Mouse (Mus musculus) kidney, adult 8-10 months (tissue): ENCODE measurements at regions not wholly inside any gene's neighbourhood (a gene's known extent, or its start where the extent isn't known, plus 50 kb on each side); places are given as distances from the start of the nearest gene placed in this dataset.
A peak's percentile ranks its signal among the peaks of the same experiment; 100 is the strongest.

Experiments
- DNase-seq, 2 experiments: peaks; one replicate each; pipeline ENCODE4 v3.0.0; 2022

DNA sequence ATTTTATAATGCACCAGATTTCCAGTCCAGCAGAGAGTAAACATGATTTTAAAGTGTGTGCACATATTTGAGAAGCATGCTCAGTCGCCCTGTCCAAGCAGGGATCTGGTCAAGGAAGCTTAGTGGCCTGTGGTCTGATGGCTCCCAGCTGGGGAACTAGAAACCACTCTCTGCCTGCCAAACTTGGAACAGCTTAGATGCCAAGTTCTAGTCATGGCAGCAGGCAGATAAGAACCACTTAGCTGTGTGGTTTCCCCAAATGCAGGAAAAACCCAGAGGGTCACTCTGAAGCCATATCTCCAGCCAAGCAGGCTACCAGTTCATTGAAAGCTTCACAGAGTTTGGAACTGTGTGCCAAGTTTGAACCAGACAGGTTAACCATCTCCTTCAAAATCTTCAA lies 86.1 kb downstream of the Fam114a2 start:
- DNase-seq, result peak; percentile 6 to 19

DNA sequence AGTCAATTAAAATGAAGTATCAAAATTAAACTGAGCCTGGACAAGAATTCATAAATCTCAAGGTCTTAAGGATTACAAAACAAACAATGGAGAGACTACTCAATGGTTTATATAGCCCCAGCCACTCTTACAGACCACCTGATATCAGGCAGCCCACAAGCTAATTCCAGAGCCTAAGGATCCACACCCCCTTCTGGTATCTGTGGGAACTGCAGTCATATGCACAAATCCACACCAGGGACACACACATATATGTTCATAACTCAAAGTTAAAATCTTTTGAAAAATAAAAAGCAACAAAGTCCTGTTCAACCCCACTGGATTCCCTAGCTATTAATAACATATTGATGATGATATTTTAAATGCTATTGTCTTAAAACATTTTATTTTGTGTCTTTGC lies 86.5 kb downstream of the Fam114a2 start:
- DNase-seq, result no peak

DNA sequence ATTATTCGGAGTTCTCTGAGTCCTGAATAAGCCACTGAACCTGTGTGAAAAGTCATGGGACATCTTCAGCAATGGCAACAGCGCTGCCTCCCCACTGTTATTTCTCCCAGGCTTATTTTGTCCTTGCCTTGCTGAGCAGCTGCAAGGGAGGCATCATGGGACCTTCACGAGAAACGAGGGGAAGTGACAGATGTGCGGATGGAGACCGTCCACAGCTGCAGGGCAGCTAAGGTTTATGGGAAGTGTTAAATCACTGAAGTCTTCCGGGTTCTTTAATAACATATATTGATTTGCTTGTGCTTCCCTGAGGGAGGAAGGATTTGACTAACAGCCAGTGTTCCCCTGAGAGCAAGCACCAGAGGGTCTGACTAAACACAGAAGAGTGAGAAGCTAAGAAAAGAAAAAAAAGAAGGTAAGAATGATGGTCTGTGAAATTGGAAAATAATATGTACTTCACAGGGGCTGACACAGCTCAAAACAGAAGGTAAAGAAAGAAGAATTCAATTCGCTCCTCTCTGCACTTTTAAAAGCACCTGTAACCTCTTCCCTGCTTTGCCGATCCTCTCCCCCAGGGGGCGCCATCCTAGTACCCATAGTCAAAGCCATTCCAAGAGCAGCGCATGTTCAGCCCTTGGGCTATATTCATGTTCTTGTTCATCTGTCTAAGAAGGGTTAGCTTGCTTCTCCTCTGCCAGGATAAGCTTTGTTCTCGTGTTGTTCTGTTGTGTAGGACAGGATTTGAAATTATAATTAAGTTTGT lies 92.2 kb downstream of the Fam114a2 start:
- DNase-seq, result peak in 1 of 2 experiments; percentile 58

GRCm38 (mm10) chr11:57419416-57419815 lies 99.0 kb downstream of the Fam114a2 start:
- no peak for DNase-seq

DNA sequence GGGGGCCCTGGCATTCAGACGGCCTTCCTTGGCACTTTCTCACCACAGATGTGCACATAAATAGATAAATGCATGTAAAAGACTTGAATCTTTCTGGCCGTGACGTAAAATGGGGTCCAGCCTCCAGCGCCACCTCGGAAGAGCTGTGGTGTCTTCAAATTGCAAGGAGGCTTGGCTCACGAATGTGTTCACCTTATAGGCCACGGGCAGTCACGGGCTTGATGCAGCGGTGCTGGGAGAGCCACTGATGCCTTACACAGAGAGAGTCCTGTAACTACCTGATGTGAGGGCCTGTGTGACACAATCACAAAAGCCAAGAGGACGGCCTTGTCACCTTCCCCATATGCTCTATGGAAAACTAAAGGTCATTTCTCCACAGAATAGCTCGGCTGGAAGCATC lies 102.4 kb downstream of the Fam114a2 start:
- no peak for DNase-seq

DNA sequence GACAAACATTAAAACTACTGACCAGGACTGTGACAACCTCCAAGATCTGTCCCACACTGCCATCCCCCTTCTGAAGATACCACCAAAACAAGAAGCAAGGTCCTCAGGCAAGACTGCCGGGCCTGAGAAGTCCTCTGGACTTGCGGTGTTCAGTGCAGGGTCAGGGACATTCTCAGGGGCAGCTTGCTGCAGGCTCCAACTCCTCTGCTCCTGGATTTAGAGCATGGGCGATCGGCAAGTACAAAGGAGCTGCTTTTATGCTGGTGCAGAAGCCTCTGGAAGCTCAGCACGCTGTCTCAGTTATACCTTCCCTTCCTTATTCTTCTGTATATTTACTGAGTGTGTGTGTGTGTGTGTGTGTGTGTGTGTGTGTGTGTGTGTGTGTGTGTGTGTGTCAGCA lies 103.2 kb downstream of the Fam114a2 start:
- no peak for DNase-seq

DNA sequence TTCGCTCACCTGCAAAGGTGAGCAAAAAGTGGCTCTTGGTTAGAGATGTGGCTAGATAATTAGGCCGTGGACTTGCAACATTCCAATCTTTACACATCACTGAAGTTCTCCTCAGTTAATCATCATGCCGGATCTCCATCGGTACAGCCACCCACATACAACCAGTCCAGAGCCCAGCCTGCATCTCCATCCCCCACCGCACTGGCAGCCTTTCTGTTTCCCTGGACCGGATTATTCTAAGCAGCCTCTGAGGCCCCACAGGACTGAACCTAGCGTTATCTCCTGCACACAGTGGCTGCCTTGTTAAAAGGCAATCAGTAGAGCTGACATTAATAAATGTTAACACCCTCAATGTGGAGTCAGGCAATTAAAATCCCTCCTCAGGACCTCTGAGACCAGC lies 103.7 kb downstream of the Fam114a2 start:
- DNase-seq, result no peak

DNA sequence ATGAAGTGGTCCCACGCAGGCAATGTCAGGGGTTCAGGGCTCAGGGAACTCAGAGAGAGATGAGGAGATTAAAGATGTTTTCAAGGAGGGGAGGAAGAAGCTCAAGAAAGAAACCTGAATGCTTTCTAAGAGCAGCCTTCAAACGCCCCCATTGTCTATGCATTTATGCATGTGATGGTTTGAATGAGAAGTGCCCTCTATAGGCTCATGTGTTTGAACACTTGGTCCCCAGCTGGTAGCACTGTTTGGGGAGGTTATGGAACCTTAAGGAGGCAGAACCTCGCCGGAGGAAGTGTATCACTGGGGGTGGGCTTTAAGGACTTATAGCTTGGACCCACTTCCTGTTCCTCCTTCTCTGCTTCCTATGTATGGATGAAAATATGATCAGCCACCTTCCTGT lies 105.1 kb downstream of the Fam114a2 start:
- DNase-seq, result no peak

DNA sequence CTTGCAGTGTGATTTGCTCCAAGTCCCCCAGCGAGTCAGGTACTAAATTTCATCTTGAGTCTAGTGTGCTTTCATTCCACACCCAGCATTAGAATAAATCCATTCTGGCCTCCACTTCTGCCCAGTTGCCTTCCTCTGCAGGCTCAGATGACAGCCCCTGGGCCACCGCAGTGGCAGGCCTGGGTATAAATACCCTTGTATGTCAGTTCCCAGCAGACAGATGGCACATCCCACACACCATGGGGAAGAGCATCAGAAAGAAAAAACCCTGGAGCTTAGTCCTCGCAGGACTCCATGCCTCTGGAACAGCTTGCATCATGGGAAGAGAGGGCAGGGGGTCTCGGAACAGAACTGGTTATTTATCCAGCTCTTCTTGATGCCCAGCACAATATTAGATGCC lies 105.7 kb downstream of the Fam114a2 start:
- no peak for DNase-seq

GRCm38 (mm10) chr11:57404172-57404571 lies 114.2 kb downstream of the Fam114a2 start:
- no peak for DNase-seq

DNA sequence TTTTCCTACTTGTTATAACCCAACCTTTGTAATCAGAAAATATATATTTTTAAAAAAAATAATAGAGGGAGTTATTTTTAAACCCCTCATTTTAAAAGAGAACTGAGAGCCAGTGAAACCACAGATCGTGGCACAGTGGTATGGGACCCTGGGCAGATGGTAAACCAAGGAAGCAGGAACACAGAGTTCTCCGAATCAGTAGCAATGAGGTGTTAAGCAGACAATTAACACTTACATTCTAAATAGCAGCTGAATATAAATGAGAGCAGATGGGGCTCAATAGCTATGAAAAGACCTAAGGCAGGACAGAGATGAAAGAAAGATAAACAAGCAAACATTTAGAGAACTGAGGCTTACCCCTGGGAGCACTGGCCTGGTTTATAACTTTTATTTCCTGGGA lies 116.8 kb downstream of the Fam114a2 start:
- no peak for DNase-seq

- DNase-seq, result no peak
These were observed 119.1 kb downstream of the Fam114a2 start for GRCm38 (mm10) chr11:57399366-57399765.

GRCm38 (mm10) chr11:57396429-57396828 lies 122.0 kb downstream of the Fam114a2 start:
- no peak for DNase-seq

DNA sequence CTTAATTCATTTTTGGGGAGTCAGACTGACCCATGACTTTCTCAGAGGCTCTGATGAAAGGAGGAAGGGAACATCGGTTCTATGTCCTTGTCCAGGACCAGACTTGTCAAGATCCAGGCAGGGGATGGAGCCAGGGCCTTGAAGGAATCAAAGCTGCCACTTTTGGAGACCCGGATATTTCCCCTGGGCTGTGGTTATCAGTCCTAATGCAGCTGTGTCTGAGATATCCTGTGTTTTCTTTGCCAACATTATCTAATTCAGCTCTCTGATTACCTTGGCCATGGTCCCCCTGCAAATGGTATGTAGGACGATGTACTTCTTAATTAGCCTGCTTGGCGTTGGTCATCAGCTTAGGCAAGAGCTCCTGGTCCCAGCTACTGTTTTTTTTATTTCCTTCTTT lies 127.6 kb downstream of the Fam114a2 start:
- no peak for DNase-seq
